Mouse (Mus musculus): ENCODE measurements around the gene Tdrd7. TPM values are rescaled to one million over a fixed set of nuclear protein-coding genes. Genes with fewer than 3 reads are reported as not detected.

Gene Tdrd7
- polyA plus RNA-seq, 1 experiment from 2014 or later = 15.4 TPM

GRCm38 (mm10) chr4:46038892-46039751, 74.0 kb downstream of the Tdrd7 start, which contains the start of gene Tmod1:
TSS of gene Tmod1 (plus strand) at chr4:46038935.
- H3K9ac ChIP-seq (replicated peaks) = peak within 1 kb of the TSS; percentile 90
- H3K27me3 ChIP-seq (ENCODE audit: insufficient read depth, low read length) = peaks cover 24% of the 10 kb centered on the region
- ATAC-seq (peak; percentile 60), DNase-seq (peak; percentile 88)
- peak within 1 kb of the TSS; percentile 92 for H3K4me2 ChIP-seq (ENCODE audit: low read depth, low read length)
- H3K4me3 ChIP-seq (ENCODE audit: low read depth, low read length) = peak within 1 kb of the TSS; percentile 87
- peak within 1 kb of the TSS; percentile 77 for H3K27ac ChIP-seq (ENCODE audit: low read depth)
- WGBS (ENCODE audit: insufficient replicate concordance) = under 1% methylated on average over 58 of the region's 72 CpGs
- TF ChIP-seq EP300 (IDR thresholded peaks at IDR 0.05; ENCODE audit: low read depth) (no peak), CTCF (IDR thresholded peaks at IDR 0.05; ENCODE audit: low read depth) (no peak; the same call in 1 of the 2 replicates)
- peaks cover 19% of the 10 kb centered on the region for H3K4me1 ChIP-seq (ENCODE audit: insufficient read depth)
- H3K36me3 ChIP-seq (replicated peaks; ENCODE audit: insufficient read depth, low read length) = no peaks in the 10 kb centered on the region; the same call in none of the 2 replicates
- H3K9me3 ChIP-seq (ENCODE audit: low read length) = no peaks in the 10 kb centered on the region

- ATAC-seq = peak; percentile 25
- Histone ChIP-seq H3K4me1 (ENCODE audit: insufficient read depth) (peaks cover 19% of the 10 kb centered on the region), H3K27me3 (ENCODE audit: insufficient read depth, low read length) (peaks cover 24% of the 10 kb centered on the region), H3K36me3 (replicated peaks; ENCODE audit: insufficient read depth, low read length) (no peaks in the 10 kb centered on the region; the same call in none of the 2 replicates), H3K4me3 (ENCODE audit: low read depth, low read length) (peak overlapping the region; percentile 87), H3K27ac (ENCODE audit: low read depth) (peak overlapping the region; percentile 77), H3K9me3 (ENCODE audit: low read length) (no peaks in the 10 kb centered on the region), H3K9ac (replicated peaks) (peak overlapping the region; percentile 90), H3K4me2 (ENCODE audit: low read depth, low read length) (peak overlapping the region; percentile 92)
- TF ChIP-seq EP300 (IDR thresholded peaks at IDR 0.05; ENCODE audit: low read depth) (no peak), CTCF (IDR thresholded peaks at IDR 0.05; ENCODE audit: low read depth) (no peak)
- peak; percentile 31 for DNase-seq
- WGBS (ENCODE audit: insufficient replicate concordance) = 9% methylated on average over 6 of the region's 6 CpGs
Measured at GRCm38 (mm10) chr4:46039899-46040298, 74.8 kb downstream of the Tdrd7 start.

GRCm38 (mm10) chr4:46040594-46041192, 75.6 kb downstream of the Tdrd7 start:
- ATAC-seq (peak; percentile 91), DNase-seq (peak; percentile 76)
- Histone ChIP-seq H3K9ac (replicated peaks) (peak overlapping the region; percentile 90), H3K27ac (ENCODE audit: low read depth) (peak overlapping the region; percentile 77), H3K9me3 (ENCODE audit: low read length) (no peaks in the 10 kb centered on the region), H3K27me3 (ENCODE audit: insufficient read depth, low read length) (peaks cover 24% of the 10 kb centered on the region), H3K4me2 (ENCODE audit: low read depth, low read length) (peak overlapping the region; percentile 92), H3K4me1 (ENCODE audit: insufficient read depth) (peaks cover 19% of the 10 kb centered on the region), H3K36me3 (replicated peaks; ENCODE audit: insufficient read depth, low read length) (no peaks in the 10 kb centered on the region; the same call in none of the 2 replicates), H3K4me3 (ENCODE audit: low read depth, low read length) (peak overlapping the region; percentile 87)
- TF ChIP-seq EP300 (IDR thresholded peaks at IDR 0.05; ENCODE audit: low read depth) (peak; percentile 97), CTCF (IDR thresholded peaks at IDR 0.05; ENCODE audit: low read depth) (peak; percentile 64)
- 8% methylated on average over 9 of the region's 9 CpGs for WGBS (ENCODE audit: insufficient replicate concordance)

GRCm38 (mm10) chr4:46041761-46042504, 76.8 kb downstream of the Tdrd7 start:
- peak; percentile 33 for DNase-seq
- H3K27me3 ChIP-seq (ENCODE audit: insufficient read depth, low read length) = peaks cover 24% of the 10 kb centered on the region
- peak overlapping the region; percentile 87 for H3K4me3 ChIP-seq (ENCODE audit: low read depth, low read length)
- WGBS (ENCODE audit: insufficient replicate concordance) = 34% methylated on average over 7 of the region's 7 CpGs
- peaks cover 19% of the 10 kb centered on the region for H3K4me1 ChIP-seq (ENCODE audit: insufficient read depth)
- no peaks in the 10 kb centered on the region for H3K9me3 ChIP-seq (ENCODE audit: low read length)
- peak overlapping the region; percentile 92 for H3K4me2 ChIP-seq (ENCODE audit: low read depth, low read length)
- H3K36me3 ChIP-seq (replicated peaks; ENCODE audit: insufficient read depth, low read length) = no peaks in the 10 kb centered on the region; the same call in 1 of the 2 replicates
- TF ChIP-seq CTCF (IDR thresholded peaks at IDR 0.05; ENCODE audit: low read depth) = no peak
- no peak for TF ChIP-seq EP300 (IDR thresholded peaks at IDR 0.05; ENCODE audit: low read depth)
- ATAC-seq = peak; percentile 12; the same call in 1 of the 2 replicates
- peak overlapping the region; percentile 77 for H3K27ac ChIP-seq (ENCODE audit: low read depth)
- H3K9ac ChIP-seq (replicated peaks) = peak overlapping the region; percentile 90

- Histone ChIP-seq H3K9me3 (ENCODE audit: low read length) (no peaks in the 10 kb centered on the region), H3K9ac (replicated peaks) (peak overlapping the region; percentile 90), H3K27me3 (ENCODE audit: insufficient read depth, low read length) (peaks cover 20% of the 10 kb centered on the region), H3K27ac (ENCODE audit: low read depth) (peak overlapping the region; percentile 77), H3K36me3 (replicated peaks; ENCODE audit: insufficient read depth, low read length) (no peaks in the 10 kb centered on the region; the same call in 1 of the 2 replicates), H3K4me3 (ENCODE audit: low read depth, low read length) (peak overlapping the region; percentile 87), H3K4me1 (ENCODE audit: insufficient read depth) (peaks cover 19% of the 10 kb centered on the region), H3K4me2 (ENCODE audit: low read depth, low read length) (peak overlapping the region; percentile 92)
- ATAC-seq (no peak), DNase-seq (peak; percentile 41)
- WGBS (ENCODE audit: insufficient replicate concordance) = 48% methylated on average over 5 of the region's 5 CpGs
- TF ChIP-seq CTCF (IDR thresholded peaks at IDR 0.05; ENCODE audit: low read depth) (no peak), EP300 (IDR thresholded peaks at IDR 0.05; ENCODE audit: low read depth) (no peak)
Measured at GRCm38 (mm10) chr4:46042505-46042850, 77.3 kb downstream of the Tdrd7 start.
